Mouse (Mus musculus) liver, embryonic 16.5 days (tissue): ENCODE measurements around the gene Ern1. TPM values are rescaled to one million over a fixed set of nuclear protein-coding genes. Genes with fewer than 3 reads are reported as not detected.

ENCODE experiments used
- ATAC-seq: fragments of 200-750 bp; cut with Nextera tagmentation; 2 replicates; pipeline ENCODE4 v1.8.0; 2017; ENCODE audit warnings: low read depth, mild to moderate bottlenecking, moderate number of reproducible peaks, moderate library complexity
- H3K27ac ChIP-seq: fragments of 300-500 bp; sonication (generic); 2 replicates; pipeline ENCODE4 v1.5.1; 2014; ENCODE audit warnings: mild to moderate bottlenecking, low read length
- H3K27me3 ChIP-seq: fragments of 300-500 bp; sonication (generic); 2 replicates; pipeline ENCODE4 v1.6.1; 2014; ENCODE audit warnings: low read depth, low read length, mixed read lengths; ENCODE audit not compliant: control insufficient read depth, insufficient read depth
- H3K36me3 ChIP-seq: fragments of 300-500 bp; sonication (generic); 2 replicates; pipeline ENCODE4 v1.6.1; 2014; ENCODE audit warnings: mild to moderate bottlenecking; ENCODE audit not compliant: control insufficient read depth, insufficient read depth
- H3K4me1 ChIP-seq: fragments of 300-500 bp; sonication (generic); 2 replicates; pipeline ENCODE4 v1.6.1; 2014; ENCODE audit warnings: low read depth, low read length, mixed read lengths; ENCODE audit not compliant: control insufficient read depth
- H3K4me2 ChIP-seq: fragments of 300-500 bp; sonication (generic); 2 replicates; pipeline ENCODE4 v1.6.1; 2014; ENCODE audit warnings: low read depth, low read length, mixed read lengths
- H3K4me3 ChIP-seq: fragments of 300-500 bp; sonication (generic); 2 replicates; pipeline ENCODE4 v1.5.1; 2014; ENCODE audit warnings: low read depth, mild to moderate bottlenecking, low read length
- H3K9ac ChIP-seq: fragments of 300-500 bp; sonication (generic); 2 replicates; pipeline ENCODE4 v1.6.1; 2014; ENCODE audit warnings: low read depth, low read length
- H3K9me3 ChIP-seq: fragments of 300-500 bp; sonication (generic); replicated peaks from 2 replicates; pipeline ENCODE4 v1.6.1; 2016; ENCODE audit warnings: low read length; ENCODE audit not compliant: control insufficient read depth
- WGBS: fragments of 180-500 bp; shearing (Covaris S2); extraction: QIAGEN DNeasy Blood & Tissue Kit; methylation state at CpG from one replicate; pipeline ENCODE4 v1.1.7; 2014; ENCODE audit not compliant: insufficient replicate concordance; 5-methylcytosine and 5-hydroxymethylcytosine counted together
- polyA plus RNA-seq: library from polyadenylated mRNA; unstranded; fragments of >200 nt; fragmentation: Nextera tagmentation; extraction: Ambion mirVana; gene quantifications from 2 replicates; pipeline ENCODE4 v1.2.1, GENCODE M21; 2015

Ern1 gene
- polyA plus RNA-seq, 1 experiment from 2014 or later = 5.2 TPM

DNA sequence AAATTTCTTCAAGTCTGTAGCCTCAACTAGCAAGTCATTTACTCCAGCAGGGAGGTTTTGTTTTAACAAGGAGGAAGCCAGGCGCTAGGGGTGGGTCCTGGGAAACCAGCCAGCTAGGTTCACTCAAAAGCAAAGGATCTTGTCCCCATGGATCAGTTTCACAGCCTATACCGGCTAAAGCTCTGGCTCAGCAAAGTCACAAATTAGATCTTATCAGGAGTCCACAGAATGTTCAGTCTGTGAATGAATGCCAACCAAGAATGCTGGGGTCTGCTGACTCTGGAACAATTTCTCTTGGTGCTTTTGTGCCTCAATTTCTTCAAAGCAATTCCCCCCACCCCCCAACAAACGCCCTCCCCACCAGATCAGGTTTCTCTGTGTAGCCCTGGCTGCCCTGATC lies 98.0 kb downstream of the Ern1 start:
- no peak overlapping the region for H3K4me3 ChIP-seq
- no peak overlapping the region for H3K9ac ChIP-seq
- WGBS = 18% methylated on average over 3 of the region's 3 CpGs
- no peak overlapping the region for H3K27ac ChIP-seq
- H3K4me1 ChIP-seq = peaks cover 28% of the 10 kb centered on the region
- ATAC-seq = no peak
- H3K9me3 ChIP-seq = no peaks in the 10 kb centered on the region
- no peaks in the 10 kb centered on the region for H3K36me3 ChIP-seq
- no peaks in the 10 kb centered on the region for H3K27me3 ChIP-seq
- H3K4me2 ChIP-seq = no peak overlapping the region

- no peak for ATAC-seq
- Histone ChIP-seq H3K27me3 (no peaks in the 10 kb centered on the region), H3K4me3 (0 out of 2 replicates have a peak within 1 kb of the TSS, but pooled peaks have one; percentile 1), H3K36me3 (no peaks in the 10 kb centered on the region), H3K4me1 (peaks cover 13% of the 10 kb centered on the region), H3K9me3 (no peaks in the 10 kb centered on the region), H3K27ac (peak within 1 kb of the TSS; percentile 21; the same call in 1 of the 2 replicates), H3K9ac (no peak within 1 kb of the TSS), H3K4me2 (no peak within 1 kb of the TSS)
- 12% methylated on average over 6 of the region's 6 CpGs for WGBS
Observed at GRCm38 (mm10) chr11:106387791-106388216, 99.8 kb downstream of the Ern1 start, which contains the start of gene Icam2. Icam2 (minus strand) TSS chr11:106388075.

DNA sequence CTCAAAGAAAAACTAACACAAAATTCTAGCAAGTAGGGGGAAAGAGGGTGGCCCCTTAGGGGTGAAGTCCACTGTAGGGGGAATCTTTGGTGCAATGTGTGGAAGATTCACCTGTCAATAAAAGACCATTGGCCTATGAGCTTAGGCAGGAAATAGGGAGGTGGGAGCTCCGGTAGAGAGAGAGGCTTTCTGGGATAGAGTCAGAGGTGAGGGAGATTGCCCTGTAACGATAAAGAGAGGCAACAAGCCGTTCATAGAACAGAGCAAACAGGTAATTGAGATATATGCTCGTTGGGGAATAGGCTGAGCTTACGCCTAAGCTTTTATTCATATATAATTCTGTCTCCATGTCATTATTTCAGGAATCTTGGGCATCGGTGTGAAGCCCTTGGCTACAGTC lies 100.6 kb downstream of the Ern1 start:
- Histone ChIP-seq H3K4me3 (0 out of 2 replicates have a peak overlapping the region, but pooled peaks have one; percentile 1), H3K27ac (no peak overlapping the region), H3K9ac (no peak overlapping the region), H3K36me3 (no peaks in the 10 kb centered on the region), H3K4me2 (no peak overlapping the region), H3K27me3 (no peaks in the 10 kb centered on the region), H3K9me3 (no peaks in the 10 kb centered on the region), H3K4me1 (peaks cover 12% of the 10 kb centered on the region)
- 31% methylated on average over 6 of the region's 6 CpGs for WGBS
- no peak for ATAC-seq

- Histone ChIP-seq H3K4me3 (no peak overlapping the region), H3K9ac (no peak overlapping the region), H3K4me1 (peaks cover 10% of the 10 kb centered on the region), H3K27me3 (no peaks in the 10 kb centered on the region), H3K36me3 (no peaks in the 10 kb centered on the region), H3K27ac (no peak overlapping the region), H3K9me3 (no peaks in the 10 kb centered on the region), H3K4me2 (no peak overlapping the region)
- WGBS = 39% methylated on average over 3 of the region's 3 CpGs
- no peak for ATAC-seq
Observed at GRCm38 (mm10) chr11:106386409-106386808, 101.2 kb downstream of the Ern1 start.

DNA sequence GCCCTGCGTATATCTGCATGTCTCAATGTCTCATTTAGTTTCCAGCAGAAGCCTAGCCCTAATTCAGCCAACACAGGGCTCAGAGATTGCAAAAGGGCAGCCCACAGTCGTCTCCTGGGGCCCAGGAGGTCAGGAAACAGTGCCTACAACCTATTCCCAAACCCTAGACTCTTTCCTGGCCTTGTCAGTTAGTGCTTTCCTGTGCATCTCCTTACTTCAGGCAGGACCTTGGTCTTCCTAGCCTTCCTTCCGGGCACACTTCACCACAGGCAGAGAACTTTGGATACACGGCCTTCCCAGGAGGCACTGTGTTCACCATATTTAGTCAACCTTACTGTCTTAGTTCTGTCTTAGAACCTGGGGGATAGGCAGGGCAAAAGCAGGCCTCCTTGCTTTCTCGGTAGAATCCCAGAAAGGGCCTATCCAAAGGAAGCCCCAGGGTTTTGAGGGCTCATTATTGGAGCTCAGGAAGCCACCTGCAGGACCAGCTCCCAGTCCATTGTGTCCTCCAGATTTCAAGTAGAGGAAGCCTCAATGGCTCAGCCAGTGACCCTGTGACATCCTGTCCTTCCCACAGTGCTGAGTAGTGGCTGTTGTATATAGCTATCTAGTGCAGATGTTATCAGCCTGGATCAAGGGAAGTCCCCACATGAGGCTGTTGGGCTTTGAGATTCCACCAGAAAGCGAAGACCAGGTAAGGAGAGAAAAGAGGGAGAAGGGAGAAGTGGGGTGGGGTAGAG lies 104.4 kb downstream of the Ern1 start:
- Histone ChIP-seq H3K4me2 (no peak overlapping the region), H3K4me1 (peaks cover 10% of the 10 kb centered on the region)
- ATAC-seq = no peak

DNA sequence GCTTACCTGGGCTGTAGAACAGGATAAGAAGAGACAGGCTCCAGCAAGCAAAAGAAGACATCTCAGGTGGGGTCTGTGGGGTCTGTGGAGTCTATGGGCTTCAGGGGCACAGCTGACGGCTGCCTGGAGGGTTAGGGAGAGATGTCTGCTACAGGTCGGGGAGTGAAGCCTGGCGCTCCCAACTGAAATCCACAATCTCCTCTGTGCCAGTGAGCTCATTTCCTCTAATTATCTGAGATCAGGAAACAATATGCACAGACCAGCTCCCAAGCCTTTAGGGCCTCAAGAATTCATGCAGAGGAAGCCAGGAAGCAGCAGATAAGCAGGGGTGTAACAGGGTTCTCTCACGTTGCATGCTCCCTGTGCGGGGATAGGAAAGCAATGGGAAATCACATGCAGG lies 105.2 kb downstream of the Ern1 start:
- Histone ChIP-seq H3K4me2 (no peak overlapping the region), H3K4me3 (no peak overlapping the region; the same call in 1 of the 2 replicates), H3K4me1 (peaks cover 10% of the 10 kb centered on the region), H3K9me3 (no peaks in the 10 kb centered on the region), H3K27me3 (no peaks in the 10 kb centered on the region), H3K9ac (no peak overlapping the region), H3K36me3 (no peaks in the 10 kb centered on the region), H3K27ac (no peak overlapping the region)
- 13% methylated on average over 5 of the region's 5 CpGs for WGBS
- ATAC-seq = peak; percentile 54

More for the DNA sequence above, 104.4 kb downstream of the Ern1 start:
- H3K9me3 ChIP-seq = no peaks in the 10 kb centered on the region
- H3K27me3 ChIP-seq = no peaks in the 10 kb centered on the region
- no peak overlapping the region for H3K9ac ChIP-seq
- H3K4me3 ChIP-seq = no peak overlapping the region
- H3K27ac ChIP-seq = no peak overlapping the region
- no peaks in the 10 kb centered on the region for H3K36me3 ChIP-seq
- 38% methylated on average over 6 of the region's 6 CpGs for WGBS

- Histone ChIP-seq H3K27ac (no peak overlapping the region), H3K4me2 (peak overlapping the region; percentile 7; the same call in 1 of the 2 replicates), H3K4me1 (peaks cover 10% of the 10 kb centered on the region), H3K36me3 (no peaks in the 10 kb centered on the region), H3K27me3 (no peaks in the 10 kb centered on the region), H3K4me3 (peak overlapping the region; percentile 1), H3K9me3 (no peaks in the 10 kb centered on the region), H3K9ac (no peak overlapping the region)
- no peak for ATAC-seq
- WGBS = 48% methylated on average over 7 of the region's 7 CpGs
Observed at GRCm38 (mm10) chr11:106381883-106382282, 105.8 kb downstream of the Ern1 start.

- Histone ChIP-seq H3K27me3 (no peaks in the 10 kb centered on the region), H3K4me3 (no peak overlapping the region), H3K36me3 (no peaks in the 10 kb centered on the region), H3K9me3 (no peaks in the 10 kb centered on the region), H3K27ac (no peak overlapping the region), H3K4me2 (no peak overlapping the region), H3K4me1 (peaks cover 9% of the 10 kb centered on the region), H3K9ac (no peak overlapping the region)
- no peak for ATAC-seq
- WGBS = 63% methylated on average over 11 of the region's 11 CpGs
Observed at GRCm38 (mm10) chr11:106381011-106381410, 106.6 kb downstream of the Ern1 start.

DNA sequence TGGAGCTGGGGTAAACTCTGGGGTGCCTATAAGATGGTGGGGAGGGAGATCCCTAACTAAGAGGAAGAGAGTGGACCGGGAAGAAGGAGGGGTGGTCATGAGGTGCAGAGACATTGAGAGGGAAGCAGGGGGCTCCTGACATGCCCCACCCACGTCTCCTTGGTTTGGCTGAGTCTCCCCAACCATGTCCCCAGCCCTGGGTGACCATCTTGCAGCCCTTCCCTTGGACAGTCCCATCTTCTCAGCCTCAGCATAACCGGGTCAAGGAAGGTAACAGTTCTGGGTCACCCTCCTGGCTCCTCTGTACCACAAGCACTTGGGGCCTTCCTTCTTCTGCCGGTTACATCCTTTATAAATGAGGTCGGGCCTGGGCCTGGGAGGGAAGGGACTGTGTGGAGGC lies 112.7 kb downstream of the Ern1 start:
- 60% methylated on average over 5 of the region's 5 CpGs for WGBS
- no peak for ATAC-seq
- no peak overlapping the region for H3K27ac ChIP-seq

More for the DNA sequence above, 112.7 kb downstream of the Ern1 start:
- no peaks in the 10 kb centered on the region for H3K9me3 ChIP-seq
- no peaks in the 10 kb centered on the region for H3K36me3 ChIP-seq
- no peak overlapping the region for H3K4me2 ChIP-seq
- H3K4me3 ChIP-seq = no peak overlapping the region
- H3K4me1 ChIP-seq = no peaks in the 10 kb centered on the region
- no peak overlapping the region for H3K9ac ChIP-seq
- no peaks in the 10 kb centered on the region for H3K27me3 ChIP-seq
